Mouse (Mus musculus) granulocyte monocyte progenitor cell, adult 5-6 weeks (primary cell): ENCODE measurements at regions not wholly inside any gene's neighbourhood (a gene's known extent, or its start where the extent isn't known, plus 50 kb on each side); places are given as distances from the start of the nearest gene placed in this dataset.
A peak's percentile ranks its signal among the peaks of the same experiment; 100 is the strongest.

Experiments used
- ATAC-seq: replicated peaks from 2 replicates; pipeline ENCODE4 v1.8.0; 2016; ENCODE audit warnings: mild to moderate bottlenecking, moderate TSS enrichment, inconsistent platforms; ENCODE audit not compliant: poor library complexity, severe bottlenecking

- ATAC-seq: no peak
These were observed 548.5 kb upstream of the Tle4 start for GRCm38 (mm10) chr19:15146325-15146724.

- no peak for ATAC-seq
These were observed 529.3 kb upstream of the Tle4 start for GRCm38 (mm10) chr19:15127122-15127521.

DNA sequence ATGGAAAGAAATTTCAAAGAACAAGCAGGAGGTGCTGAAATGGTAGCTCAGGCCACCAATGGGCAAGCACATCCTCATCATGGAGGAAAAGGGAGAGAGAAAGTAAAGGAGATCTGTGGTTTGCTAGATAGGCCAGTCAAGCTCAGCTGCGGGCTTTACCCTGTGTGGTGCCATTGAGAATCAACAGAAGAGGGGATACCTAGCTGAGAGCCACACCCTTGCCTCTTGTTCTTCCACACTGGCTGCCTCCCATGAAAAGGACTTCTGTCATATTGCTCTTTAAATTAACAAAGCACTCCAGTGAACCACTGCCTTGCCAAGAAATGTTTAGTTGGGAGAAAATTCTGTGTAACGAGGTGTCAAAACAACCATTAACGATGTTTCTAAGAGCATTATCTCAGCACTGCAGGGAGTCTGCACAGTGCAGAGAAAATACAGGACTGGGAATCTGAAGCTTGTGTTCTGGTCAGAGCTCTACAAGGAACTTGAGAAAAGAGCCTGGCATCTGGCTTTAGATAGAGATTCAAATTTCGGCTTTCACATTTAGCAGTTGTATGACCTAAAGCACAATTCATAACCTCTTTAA lies 510.7 kb upstream of the Tle4 start:
- ATAC-seq: no peak

DNA sequence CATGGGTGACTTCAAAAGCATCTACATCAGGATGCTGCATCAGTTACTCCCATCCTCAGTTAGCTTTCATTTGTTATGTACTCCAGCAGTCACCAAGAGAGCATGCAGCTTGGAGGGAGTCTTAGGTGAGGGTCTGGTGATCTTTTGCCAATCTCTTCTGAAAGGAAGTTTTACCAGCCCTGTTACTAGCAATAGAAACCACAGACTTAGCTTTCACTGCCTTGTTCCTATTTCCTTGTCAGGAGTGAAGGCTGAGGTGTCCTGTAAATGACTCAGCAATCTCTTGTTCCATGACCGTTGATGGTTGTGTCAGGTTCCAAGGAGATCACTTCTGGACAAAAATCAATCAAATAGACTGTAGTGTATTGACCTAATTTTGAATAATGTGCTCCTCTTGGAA lies 497.2 kb upstream of the Tle4 start:
- ATAC-seq: no peak; the same call in 1 of the 2 replicates

DNA sequence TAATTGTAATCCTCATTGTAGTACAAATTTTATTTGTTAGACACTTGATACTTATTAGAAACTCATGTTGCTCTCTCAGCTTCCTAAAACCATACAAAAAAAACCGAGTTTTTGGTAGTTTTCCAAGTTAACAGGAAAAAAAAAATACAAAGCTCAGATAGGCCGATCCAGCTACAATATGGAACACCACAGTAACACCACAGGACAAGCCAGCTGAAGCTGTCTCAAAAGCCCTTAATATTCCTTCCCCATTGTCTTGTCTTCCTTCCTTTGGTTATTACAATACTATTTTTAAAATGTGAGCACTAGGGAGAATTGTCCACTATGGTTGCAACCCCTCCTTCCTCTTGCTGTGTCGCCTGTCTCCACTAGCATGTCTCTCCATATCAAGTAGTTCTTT lies 495.7 kb upstream of the Tle4 start:
- ATAC-seq: no peak

GRCm38 (mm10) chr19:15080638-15081037 lies 482.8 kb upstream of the Tle4 start:
- ATAC-seq: no peak

DNA sequence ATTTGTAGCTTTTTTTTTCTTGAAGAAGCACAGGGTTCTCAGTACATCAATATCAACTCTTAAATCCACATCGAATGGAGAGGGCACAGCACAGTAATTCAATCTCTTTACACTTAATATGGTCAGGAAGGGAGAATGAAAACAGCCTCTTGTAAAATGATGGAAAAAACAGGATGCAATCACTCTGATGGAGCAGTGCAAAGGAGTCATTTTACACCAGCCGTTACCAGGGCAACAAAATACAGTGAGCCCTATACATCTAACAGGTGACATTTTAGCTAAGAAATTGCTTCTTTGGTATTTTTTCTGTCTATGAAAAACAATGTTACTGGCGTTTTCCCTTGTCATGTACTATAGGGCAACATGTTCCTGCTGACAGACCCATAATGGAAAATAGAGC lies 459.9 kb upstream of the Tle4 start:
- no peak for ATAC-seq

- ATAC-seq: no peak
These were observed 455.8 kb upstream of the Tle4 start for GRCm38 (mm10) chr19:15053582-15054141.

DNA sequence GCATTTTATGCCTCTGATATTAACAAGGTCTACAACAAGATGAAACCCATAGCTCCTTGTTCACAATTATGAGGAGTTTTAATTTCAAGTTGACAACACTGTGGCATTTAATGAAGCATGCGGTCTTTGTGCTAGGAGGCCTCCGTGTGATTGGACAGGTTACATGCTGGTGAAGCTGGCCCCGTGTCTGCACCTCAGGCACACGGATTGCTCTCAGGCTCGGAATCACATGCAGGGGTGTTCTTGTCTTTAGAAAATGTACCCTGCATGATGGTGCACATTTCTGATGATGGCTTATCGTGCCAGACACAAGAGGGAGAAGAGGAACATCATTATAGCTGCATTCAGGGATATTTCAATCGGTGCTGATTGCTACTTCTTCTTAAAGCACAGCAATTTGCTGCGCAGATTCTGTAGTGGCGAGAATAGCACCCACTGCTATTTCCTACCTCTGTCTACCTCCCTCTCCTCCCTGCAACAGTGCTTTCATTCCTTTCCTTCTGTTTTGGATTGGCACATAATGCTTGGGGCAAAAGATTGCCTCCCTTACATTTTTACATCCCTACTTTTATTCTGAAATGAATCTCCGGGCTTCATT lies 454.9 kb upstream of the Tle4 start:
- ATAC-seq: no peak

GRCm38 (mm10) chr19:15047896-15048295 lies 450.0 kb upstream of the Tle4 start:
- no peak for ATAC-seq

GRCm38 (mm10) chr19:15047306-15047868 lies 449.5 kb upstream of the Tle4 start:
- no peak for ATAC-seq

GRCm38 (mm10) chr19:15035554-15035953 lies 437.7 kb upstream of the Tle4 start:
- ATAC-seq: peak; percentile 78

- no peak for ATAC-seq
These were observed 436.1 kb upstream of the Tle4 start for GRCm38 (mm10) chr19:15033921-15034320.

DNA sequence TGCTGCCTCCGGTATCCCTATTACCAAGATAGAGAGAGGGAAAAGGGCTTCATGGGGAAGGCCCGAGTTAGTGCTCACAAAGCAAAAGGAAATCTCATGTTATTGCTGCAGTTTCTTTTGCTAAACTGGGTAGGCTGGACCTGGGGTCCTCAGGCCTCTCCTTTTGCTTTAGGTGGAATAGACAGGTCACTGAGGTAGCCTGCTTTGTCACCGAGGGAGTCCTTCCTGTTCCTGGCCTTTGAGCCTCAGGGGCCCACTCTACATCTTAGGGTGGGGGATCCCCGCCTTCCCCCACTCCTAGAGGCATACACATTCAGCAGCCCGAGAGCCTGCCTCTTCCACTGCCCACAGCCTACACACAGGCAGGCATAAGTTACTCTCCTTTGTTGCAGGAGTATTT lies 435.5 kb upstream of the Tle4 start:
- no peak for ATAC-seq

DNA sequence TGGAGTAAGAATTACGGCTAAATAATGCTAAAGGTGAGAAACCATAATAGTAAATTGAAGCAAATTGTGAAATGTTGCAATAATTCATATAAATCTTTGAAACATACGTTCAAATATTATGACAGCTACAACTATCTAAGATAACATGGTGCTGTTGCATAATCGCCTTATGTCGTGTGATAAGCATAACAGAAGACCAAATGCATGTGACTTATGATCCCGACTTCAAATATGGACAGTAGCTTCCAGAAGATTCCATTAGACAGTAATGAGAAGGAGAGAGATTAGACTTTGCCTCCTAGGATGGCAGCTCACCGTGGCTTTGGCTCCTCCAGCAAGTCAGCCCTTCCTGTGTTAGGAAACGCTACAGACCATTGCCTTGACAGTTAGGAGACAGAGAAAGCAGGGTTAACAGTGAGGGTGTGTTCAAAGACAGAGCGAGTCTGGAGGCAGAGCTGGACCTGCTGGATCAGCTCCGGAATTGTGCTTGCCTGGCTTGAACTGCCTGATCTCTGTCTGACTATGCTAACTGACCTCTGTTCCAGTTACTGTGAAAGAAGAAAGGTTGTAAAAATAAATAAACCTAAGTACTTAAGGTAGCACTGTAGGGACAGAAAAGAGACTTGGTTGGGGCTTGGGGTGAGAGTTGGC lies 434.6 kb upstream of the Tle4 start:
- ATAC-seq: no peak

DNA sequence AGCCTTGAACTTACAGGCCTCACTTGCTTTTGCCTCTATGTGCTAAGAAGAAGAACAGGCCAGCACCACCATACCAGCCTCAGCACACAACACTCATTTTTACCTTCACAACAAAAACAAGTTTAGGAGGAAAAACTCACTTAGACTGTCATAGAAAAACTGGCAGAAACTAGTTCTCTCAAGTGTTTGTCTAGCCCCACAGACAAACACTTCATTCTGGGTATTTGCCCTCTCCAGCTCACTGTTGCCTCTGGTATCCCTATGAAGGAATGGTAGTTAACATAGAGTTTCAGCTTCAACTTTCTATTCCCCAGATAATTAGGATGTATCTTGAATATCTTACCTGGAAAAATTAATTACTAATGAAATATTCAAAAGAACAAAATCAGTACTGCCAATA lies 433.6 kb upstream of the Tle4 start:
- ATAC-seq: no peak

GRCm38 (mm10) chr19:15003596-15003995 lies 405.7 kb upstream of the Tle4 start:
- ATAC-seq: no peak

- no peak for ATAC-seq
These were observed 395.5 kb upstream of the Tle4 start for GRCm38 (mm10) chr19:14993344-14993743.

DNA sequence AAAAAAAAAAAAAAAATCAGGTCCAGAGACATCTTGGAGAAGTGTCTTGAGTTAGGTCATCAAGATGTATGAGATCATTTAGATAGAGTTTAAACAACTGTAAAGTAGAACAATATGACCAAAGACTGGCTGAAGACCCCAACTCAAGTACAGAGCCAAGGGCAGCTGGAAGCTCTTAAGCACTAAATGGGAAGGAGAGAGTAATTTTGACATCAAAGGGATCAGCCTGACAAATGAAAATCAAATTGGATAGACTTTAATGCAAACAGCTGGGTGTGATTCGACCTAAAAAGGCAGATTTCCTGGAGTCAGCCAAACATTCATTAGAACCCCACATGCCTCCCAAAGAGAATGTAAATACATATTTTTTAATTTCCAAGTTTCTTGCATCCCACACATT lies 372.3 kb upstream of the Tle4 start:
- ATAC-seq: no peak

GRCm38 (mm10) chr19:14968283-14968682 lies 370.4 kb upstream of the Tle4 start:
- no peak for ATAC-seq

DNA sequence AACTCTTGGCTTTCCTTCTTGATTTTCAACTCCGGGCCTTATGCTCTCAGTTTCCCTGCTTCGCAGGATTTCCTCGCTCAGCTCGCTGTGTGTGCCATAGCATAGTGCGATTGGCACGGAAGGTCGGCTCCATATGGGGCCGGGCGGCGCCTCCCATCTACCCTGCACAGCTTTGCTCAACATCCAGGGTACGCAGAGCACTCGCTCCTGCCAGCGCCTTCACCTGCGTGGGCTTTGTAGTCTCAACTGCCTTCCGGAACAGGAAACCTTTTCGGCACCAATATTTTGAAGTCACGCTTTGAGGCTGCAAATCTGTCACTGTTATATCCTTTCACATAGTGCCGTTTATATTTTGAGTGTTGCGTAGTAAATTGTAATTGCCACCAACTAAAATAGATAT lies 359.9 kb upstream of the Tle4 start:
- ATAC-seq: no peak
